Mouse (Mus musculus) cerebellum, adult 2 months (tissue): Measurements from ENCODE around the gene Pmp22.

ENCODE experiments used
- CTCF ChIP-seq: fragments of 200-500 bp; IDR thresholded peaks from 2 replicates; pipeline ENCODE4 v1.5.1; 2011; ENCODE audit warnings: low read depth, mild to moderate bottlenecking, control low read depth, low read length, moderate library complexity, borderline replicate concordance; ENCODE audit not compliant: insufficient read depth
- POLR2A ChIP-seq: fragments of 200-500 bp; IDR thresholded peaks from 2 replicates; pipeline ENCODE4 v1.6.1; 2011; ENCODE audit warnings: low read length, control low read depth, borderline replicate concordance; ENCODE audit not compliant: insufficient read depth

GRCm38 (mm10) chr11:63092271-63092670 is 36.5 kb upstream of the Pmp22 start:
- TF ChIP-seq CTCF: no peak
- no peak for TF ChIP-seq POLR2A
